Mouse (Mus musculus): ENCODE data around the gene Mcl1.

DNA sequence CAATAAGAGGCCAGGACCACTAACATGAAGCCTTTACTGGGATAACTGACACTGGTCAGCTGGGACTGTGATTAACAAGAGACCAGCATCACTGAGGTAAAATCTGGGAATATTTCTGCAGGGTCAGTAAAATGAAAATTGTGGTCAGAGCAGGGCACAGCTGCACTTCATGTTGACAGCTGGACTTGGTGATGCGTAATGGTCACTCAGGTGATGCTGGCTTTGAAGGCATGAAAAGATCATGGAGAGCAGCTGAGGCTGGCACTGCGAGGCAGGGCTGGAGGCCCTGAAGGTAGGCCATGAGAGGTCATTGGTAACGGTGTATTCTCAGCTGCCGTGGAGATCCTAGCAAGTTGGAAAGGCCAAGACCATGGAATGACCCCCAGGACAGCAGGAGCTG lies 39.7 kb downstream of the Mcl1 start:
- TF ChIP-seq CTCF (IDR thresholded peaks at IDR 0.05) (no peak), EP300 (IDR thresholded peaks at IDR 0.05; ENCODE audit: insufficient read depth, low read depth, low read length) (no peak), POLR2A (IDR thresholded peaks at IDR 0.05; ENCODE audit: insufficient read depth, low read depth, low read length) (no peak)

Measured in heart, adult 2 months (tissue).